Mouse (Mus musculus): Measurements from ENCODE around the gene Zg16.
A peak's percentile ranks its signal among the peaks of the same experiment; 100 is the strongest.
"Not testable (repeated sequence)": the region's sequence is repeated elsewhere in the genome, so short reads cannot be mapped to it uniquely, and the experiment has no call there.

Zg16 gene

GRCm38 (mm10) chr7:127104560-127105332 is 17.6 kb upstream of the Zg16 start:
- DNase-seq (ENCODE audit: low spot score), result peak; percentile 81

GRCm38 (mm10) chr7:127103960-127104359 is 16.8 kb upstream of the Zg16 start:
- DNase-seq (ENCODE audit: low spot score), result no peak

GRCm38 (mm10) chr7:127102148-127102547 is 15.0 kb upstream of the Zg16 start:
- DNase-seq (ENCODE audit: low spot score), result no peak

- no peak for DNase-seq (ENCODE audit: low spot score)
Measured at GRCm38 (mm10) chr7:127101451-127102016, 14.4 kb upstream of the Zg16 start.

GRCm38 (mm10) chr7:127099528-127099927 is 12.4 kb upstream of the Zg16 start:
- no peak for DNase-seq (ENCODE audit: low spot score)

- no peak for DNase-seq (ENCODE audit: low spot score)
Measured at GRCm38 (mm10) chr7:127098950-127099349, 11.8 kb upstream of the Zg16 start.

GRCm38 (mm10) chr7:127098521-127098920 is 11.4 kb upstream of the Zg16 start:
- DNase-seq (ENCODE audit: low spot score), result no peak

GRCm38 (mm10) chr7:127096456-127096855 is 9.3 kb upstream of the Zg16 start:
- DNase-seq (ENCODE audit: low spot score), result no peak

GRCm38 (mm10) chr7:127093914-127094313 is 6.8 kb upstream of the Zg16 start:
- DNase-seq (ENCODE audit: low spot score), result no peak

GRCm38 (mm10) chr7:127091114-127091896 is 4.2 kb upstream of the Zg16 start, which contains the start of gene AI467606:
TSS of gene AI467606 (plus strand) at chr7:127091359.
- DNase-seq (ENCODE audit: low spot score), result no peak

GRCm38 (mm10) chr7:127090154-127091113 is 3.3 kb upstream of the Zg16 start:
- no peak for DNase-seq (ENCODE audit: low spot score)

- no peak for DNase-seq (ENCODE audit: low spot score)
Measured at GRCm38 (mm10) chr7:127088901-127089845, 2.0 kb upstream of the Zg16 start.

- no peak for DNase-seq (ENCODE audit: low spot score)
Measured at GRCm38 (mm10) chr7:127088083-127088482, 955 bp upstream of the Zg16 start.

- not testable (repeated sequence) for DNase-seq (ENCODE audit: low spot score)
Measured at GRCm38 (mm10) chr7:127085751-127086150, 1.4 kb downstream of the Zg16 start.

- DNase-seq (ENCODE audit: low spot score), result no peak
Measured at GRCm38 (mm10) chr7:127084794-127085193, 2.3 kb downstream of the Zg16 start.

GRCm38 (mm10) chr7:127083689-127084088 is 3.4 kb downstream of the Zg16 start:
- no peak for DNase-seq (ENCODE audit: low spot score)

- DNase-seq (ENCODE audit: low spot score), result no peak
Measured at GRCm38 (mm10) chr7:127082995-127083394, 4.1 kb downstream of the Zg16 start.

- DNase-seq (ENCODE audit: low spot score), result no peak
Measured at GRCm38 (mm10) chr7:127082271-127082670, 4.9 kb downstream of the Zg16 start.

GRCm38 (mm10) chr7:127080045-127080444 is 7.1 kb downstream of the Zg16 start:
- no peak for DNase-seq (ENCODE audit: low spot score)

GRCm38 (mm10) chr7:127077692-127078091 is 9.4 kb downstream of the Zg16 start:
- DNase-seq (ENCODE audit: low spot score), result no peak

GRCm38 (mm10) chr7:127076188-127076587 is 10.9 kb downstream of the Zg16 start:
- DNase-seq (ENCODE audit: low spot score), result no peak
